Mouse (Mus musculus) G1E (cell line): ENCODE measurements at regions not wholly inside any gene's neighbourhood (a gene's known extent, or its start where the extent isn't known, plus 50 kb on each side); places are given as distances from the start of the nearest gene placed in this dataset.

Experiments used
- CTCF ChIP-seq: IDR thresholded peaks from 2 replicates; pipeline ENCODE4 v1.5.1; 2012; ENCODE audit warnings: low read depth, low read length, inconsistent platforms, mixed read lengths
- GATA1 ChIP-seq: IDR thresholded peaks from 2 replicates; pipeline ENCODE4 v1.6.1; 2012; ENCODE audit warnings: borderline replicate concordance, low read length, inconsistent platforms, mixed read lengths

- TF ChIP-seq CTCF (no peak), GATA1 (no peak)
Observed at GRCm38 (mm10) chr9:122528267-122528666, 176.9 kb downstream of the Abhd5 start.
